Mouse (Mus musculus) macrophage (primary cell): ENCODE data around the gene Dnal4. TPM values are rescaled to one million over a fixed set of nuclear protein-coding genes. Genes with fewer than 3 reads are reported as not detected.

ENCODE experiments used
- H3K27ac ChIP-seq: fragments of 350-480 bp; formaldehyde crosslinking; 2 replicates; pipeline ENCODE4 v1.9.0; 2021
- H3K36me3 ChIP-seq: fragments of 350-480 bp; formaldehyde crosslinking; 2 replicates; pipeline ENCODE4 v1.9.0; 2021; ENCODE audit errors: inconsistent target
- H3K4me3 ChIP-seq: fragments of 350-480 bp; formaldehyde crosslinking; 2 replicates; pipeline ENCODE4 v1.9.0; 2021; ENCODE audit errors: inconsistent target
- H3K79me2 ChIP-seq: fragments of 350-480 bp; formaldehyde crosslinking; 2 replicates; pipeline ENCODE4 v1.9.0; 2021; ENCODE audit errors: inconsistent target
- WGBS: methylation state at CpG from one replicate; pipeline ENCODE4 v1.1.7; 2026; ENCODE audit warnings: inconsistent platforms; ENCODE audit not compliant: missing documents; 5-methylcytosine and 5-hydroxymethylcytosine counted together
- polyA plus RNA-seq: library from polyadenylated mRNA; stranded (reverse); fragments of 250-400 nt; gene quantifications from 3 replicates; pipeline ENCODE4 v1.2.4, GENCODE M21; 2018; ENCODE audit warnings: inconsistent platforms

The Dnal4 gene
- polyA plus RNA-seq, 1 experiment from 2014 or later, result 17.3 TPM

DNA sequence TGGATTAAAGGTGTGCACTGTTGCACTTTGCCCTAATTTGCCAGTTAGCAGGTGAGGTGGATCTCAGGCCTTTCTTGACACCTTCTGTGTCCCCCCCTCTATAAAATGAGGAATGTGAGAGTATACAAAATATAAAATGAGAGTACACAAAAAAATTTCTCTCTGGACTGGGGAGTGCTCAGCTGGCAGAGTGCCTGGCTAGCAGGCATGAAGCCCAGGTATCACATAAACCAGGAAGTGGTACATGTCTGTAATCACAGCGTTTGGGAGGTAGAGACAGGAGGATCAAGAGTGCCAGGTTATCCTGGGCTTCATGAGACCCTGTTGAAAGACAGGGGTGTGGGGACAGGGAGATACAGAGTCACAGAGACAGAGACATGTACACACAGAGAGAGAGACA, 29.4 kb upstream of the Dnal4 start:
- no peak overlapping the region for H3K27ac ChIP-seq
- H3K36me3 ChIP-seq, result no peaks in the 10 kb centered on the region
- 0% methylated on average over 1 of the region's 1 CpGs for WGBS
- H3K79me2 ChIP-seq, result no peaks in the 10 kb centered on the region
- H3K4me3 ChIP-seq, result no peak overlapping the region

DNA sequence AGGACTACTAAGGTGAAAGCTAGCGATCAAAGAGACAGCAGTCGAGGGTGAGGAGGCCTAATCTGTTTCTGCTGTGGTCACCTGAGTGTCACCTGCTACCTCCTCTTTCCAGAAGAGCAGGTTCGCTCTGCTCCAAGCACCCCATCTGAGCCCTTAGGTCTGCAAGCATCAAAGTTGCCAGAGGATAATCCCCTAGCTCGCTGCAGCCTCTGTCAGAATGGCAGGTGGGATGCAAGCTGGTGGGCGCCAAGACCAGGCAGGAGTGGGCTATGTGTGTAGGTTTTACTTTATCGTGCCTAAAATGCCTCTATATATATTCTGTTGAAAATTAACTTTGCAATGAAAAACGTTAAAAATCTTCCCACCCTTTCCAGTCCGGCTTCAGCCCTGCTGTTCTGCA, 27.6 kb upstream of the Dnal4 start:
- no peak overlapping the region for H3K27ac ChIP-seq
- no peaks in the 10 kb centered on the region for H3K36me3 ChIP-seq
- WGBS, result 49% methylated on average over 8 of the region's 8 CpGs
- H3K4me3 ChIP-seq, result no peak overlapping the region
- no peaks in the 10 kb centered on the region for H3K79me2 ChIP-seq

DNA sequence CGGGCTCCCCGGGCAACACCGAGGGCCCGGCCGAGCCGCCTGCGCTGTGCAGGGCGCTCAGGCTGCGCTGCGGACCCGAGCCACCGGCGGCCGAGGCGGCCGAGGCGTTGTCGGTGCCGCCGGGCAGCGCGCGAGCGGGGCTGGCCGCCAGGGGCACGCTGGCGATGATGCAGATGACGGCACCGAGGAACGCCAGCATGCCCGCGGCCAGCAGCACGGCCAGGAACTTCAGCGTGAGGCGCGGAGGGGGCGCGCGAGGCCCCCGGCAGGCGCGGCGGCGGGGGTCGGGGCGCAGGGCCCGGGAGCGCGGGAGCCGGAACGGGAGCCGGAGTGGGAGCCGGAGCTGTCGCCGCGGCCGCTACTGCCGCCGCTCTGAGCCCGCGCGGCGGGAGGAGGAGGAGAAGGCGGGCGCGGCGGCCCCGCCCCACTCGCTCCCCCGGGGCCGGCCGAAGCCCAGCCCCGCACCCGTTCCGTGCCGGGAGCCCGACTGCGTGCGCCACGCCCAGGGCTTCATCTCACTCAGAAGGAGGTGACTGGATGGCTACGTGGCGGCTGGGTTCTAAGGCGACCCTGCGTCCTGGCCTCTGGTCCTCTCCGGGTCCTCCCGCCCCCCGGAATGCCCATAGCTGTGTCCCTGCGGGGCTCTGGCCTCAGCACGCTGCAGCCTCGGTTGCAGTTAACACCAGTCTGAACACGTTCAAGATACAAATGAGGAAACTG, 26.9 kb upstream of the Dnal4 start, which contains the start of gene Nptxr:
Nptxr (minus strand) TSS at position 415 of the 720 bp plus-strand sequence.
- no peaks in the 10 kb centered on the region for H3K79me2 ChIP-seq
- WGBS, result 1% methylated on average over 83 of the region's 91 CpGs
- H3K36me3 ChIP-seq, result no peaks in the 10 kb centered on the region
- no peak within 1 kb of the TSS for H3K4me3 ChIP-seq
- no peak within 1 kb of the TSS for H3K27ac ChIP-seq

DNA sequence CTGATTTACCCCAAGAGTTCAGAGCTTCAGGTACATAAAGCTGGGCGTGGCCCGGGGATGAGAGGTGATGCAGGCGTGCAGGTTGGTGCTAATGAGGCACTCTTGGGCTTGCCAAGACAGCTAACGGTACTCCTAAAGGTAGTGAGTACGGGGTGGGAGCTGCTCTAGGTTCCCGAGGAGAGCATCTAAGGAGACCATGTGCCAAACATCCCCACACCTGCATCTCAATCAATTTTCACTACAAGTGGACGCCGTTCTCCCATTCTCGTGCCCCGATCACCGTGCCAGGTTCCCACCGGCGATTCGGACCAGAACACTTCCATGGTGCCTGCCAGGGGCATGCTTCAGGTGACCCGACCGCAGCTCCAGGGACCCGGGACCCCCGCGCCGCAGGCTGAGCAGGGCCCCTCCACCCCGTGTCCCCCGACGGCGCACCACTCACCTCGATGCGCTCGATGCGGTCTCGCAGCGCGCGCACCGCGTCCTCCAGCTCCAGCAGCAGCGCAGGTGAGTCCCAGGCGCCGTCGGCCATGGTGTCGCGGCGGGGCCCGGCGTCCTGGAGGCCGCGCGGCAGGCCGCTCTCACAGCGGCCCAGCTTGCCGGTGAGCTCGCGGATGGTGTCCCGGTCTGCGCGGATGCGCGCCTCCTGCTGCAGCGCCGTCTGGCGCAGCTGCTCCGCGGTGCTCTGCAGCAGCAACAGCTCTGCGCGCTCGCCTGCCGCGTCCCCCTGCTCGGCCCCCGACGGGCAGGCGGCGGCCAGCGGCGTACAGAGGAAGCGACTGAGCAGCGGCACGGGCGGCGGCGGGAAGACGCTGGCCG, 26.1 kb upstream of the Dnal4 start:
- Histone ChIP-seq H3K4me3 (no peak overlapping the region), H3K36me3 (no peaks in the 10 kb centered on the region), H3K79me2 (no peaks in the 10 kb centered on the region), H3K27ac (no peak overlapping the region)
- WGBS, result 7% methylated on average over 77 of the region's 81 CpGs

DNA sequence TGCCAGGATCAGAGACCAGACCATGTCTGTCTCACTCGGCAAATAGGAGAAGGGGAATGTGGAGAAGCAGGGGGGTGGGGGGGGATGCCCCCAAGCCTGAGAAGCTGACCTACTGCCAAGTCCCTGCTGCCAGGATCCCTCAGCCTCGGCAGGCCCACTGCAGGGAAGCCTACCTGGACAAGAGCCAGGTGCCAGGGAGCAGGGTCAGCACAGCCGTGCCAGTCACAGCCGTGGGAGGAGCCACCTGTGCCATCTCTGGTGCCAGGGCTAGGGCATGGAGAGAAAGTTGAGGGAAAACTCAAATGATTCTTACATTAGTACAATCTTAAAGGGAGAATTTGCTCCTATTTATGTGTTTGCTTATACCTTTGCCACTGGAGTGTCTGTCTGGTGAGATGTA, 24.7 kb upstream of the Dnal4 start:
- 77% methylated on average over 4 of the region's 4 CpGs for WGBS
- Histone ChIP-seq H3K36me3 (no peaks in the 10 kb centered on the region), H3K79me2 (no peaks in the 10 kb centered on the region), H3K4me3 (no peak overlapping the region), H3K27ac (no peak overlapping the region)

DNA sequence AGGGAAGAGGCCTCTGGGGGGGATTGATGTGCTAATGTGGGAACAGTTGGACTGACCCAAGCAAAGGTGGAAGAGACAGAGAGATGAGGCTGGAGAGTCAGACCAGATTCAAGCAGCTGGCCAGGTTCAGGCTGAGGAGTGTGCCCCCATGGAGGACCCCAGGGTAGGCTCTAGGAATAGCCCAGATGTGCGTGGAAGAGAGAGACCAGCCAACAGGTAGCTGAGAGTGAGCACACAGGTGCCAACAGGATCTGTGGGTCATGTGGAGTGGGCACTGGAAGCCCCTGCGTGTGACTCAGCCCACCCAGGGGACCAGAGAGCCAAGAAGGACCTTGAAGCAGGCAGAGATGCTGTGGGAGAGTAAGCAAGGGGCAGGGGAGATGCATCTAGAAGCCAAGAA, 24.0 kb upstream of the Dnal4 start:
- no peak overlapping the region for H3K27ac ChIP-seq
- 90% methylated on average over 2 of the region's 2 CpGs for WGBS

DNA sequence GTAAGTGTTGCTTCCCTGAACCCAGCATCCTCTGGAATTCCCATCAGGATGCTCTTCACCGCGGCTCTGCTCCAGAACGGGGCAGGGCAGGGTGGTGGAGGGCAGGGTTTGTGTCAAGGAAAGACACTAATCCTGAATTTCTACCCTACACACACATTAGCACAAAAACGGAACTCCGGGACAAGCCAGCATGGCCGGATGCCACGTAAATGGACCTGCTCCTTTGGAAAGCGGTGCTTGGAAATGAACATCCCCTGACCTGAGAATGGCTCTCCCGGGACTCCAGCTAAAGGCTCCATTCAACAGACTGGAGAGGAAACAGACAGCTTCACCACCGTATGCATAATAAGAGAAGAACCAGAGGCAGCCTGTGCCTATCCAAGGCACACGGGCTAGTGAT, 23.1 kb upstream of the Dnal4 start:
- Histone ChIP-seq H3K4me3 (no peak overlapping the region), H3K36me3 (no peaks in the 10 kb centered on the region), H3K27ac (no peak overlapping the region), H3K79me2 (no peaks in the 10 kb centered on the region)
- WGBS, result 77% methylated on average over 11 of the region's 11 CpGs

More for the DNA sequence above, 24.0 kb upstream of the Dnal4 start:
- Histone ChIP-seq H3K4me3 (no peak overlapping the region), H3K79me2 (no peaks in the 10 kb centered on the region), H3K36me3 (no peaks in the 10 kb centered on the region)

DNA sequence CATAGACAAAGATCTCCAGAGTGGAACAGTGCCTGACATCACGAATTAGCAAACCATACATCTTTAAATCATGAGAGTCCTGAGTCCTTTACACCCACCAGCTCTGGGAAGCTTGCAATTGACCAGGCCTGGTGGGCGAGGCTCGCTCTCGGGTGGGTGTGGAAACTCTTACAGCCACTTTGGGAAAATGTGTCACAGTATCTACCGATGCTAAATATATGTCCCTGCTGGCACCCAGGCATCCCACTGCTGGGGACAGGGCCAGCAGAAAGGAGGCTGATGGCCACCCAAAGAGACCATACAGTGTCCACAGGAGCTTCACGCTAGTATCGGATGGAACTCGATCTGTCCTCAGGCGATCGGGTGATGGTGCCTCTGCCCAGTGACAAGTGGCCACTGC, 20.9 kb upstream of the Dnal4 start:
- H3K27ac ChIP-seq, result no peak overlapping the region
- H3K79me2 ChIP-seq, result no peaks in the 10 kb centered on the region
- 93% methylated on average over 10 of the region's 10 CpGs for WGBS
- no peak overlapping the region for H3K4me3 ChIP-seq
- no peaks in the 10 kb centered on the region for H3K36me3 ChIP-seq

DNA sequence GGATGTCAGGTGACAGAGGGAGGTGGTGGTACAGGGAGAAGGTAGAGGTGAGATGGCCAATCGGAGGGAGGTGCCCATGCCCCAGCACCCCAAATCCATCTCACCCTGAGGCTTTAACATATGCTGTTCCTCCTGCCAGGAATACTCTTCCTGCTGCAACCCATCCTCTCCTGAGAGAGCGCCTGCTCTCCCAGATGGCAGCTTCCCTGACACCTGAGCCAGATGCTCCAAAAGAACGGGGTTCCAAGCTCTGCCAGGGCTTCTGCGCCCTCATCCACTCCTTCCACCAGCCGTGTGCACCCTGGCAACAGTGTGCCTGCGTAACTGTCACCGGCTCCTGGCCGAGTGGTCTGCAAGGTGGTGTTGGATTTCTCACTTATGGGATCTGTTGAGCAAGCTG, 20.0 kb upstream of the Dnal4 start:
- WGBS, result 85% methylated on average over 8 of the region's 8 CpGs
- Histone ChIP-seq H3K79me2 (no peaks in the 10 kb centered on the region), H3K4me3 (no peak overlapping the region), H3K36me3 (no peaks in the 10 kb centered on the region), H3K27ac (no peak overlapping the region)

DNA sequence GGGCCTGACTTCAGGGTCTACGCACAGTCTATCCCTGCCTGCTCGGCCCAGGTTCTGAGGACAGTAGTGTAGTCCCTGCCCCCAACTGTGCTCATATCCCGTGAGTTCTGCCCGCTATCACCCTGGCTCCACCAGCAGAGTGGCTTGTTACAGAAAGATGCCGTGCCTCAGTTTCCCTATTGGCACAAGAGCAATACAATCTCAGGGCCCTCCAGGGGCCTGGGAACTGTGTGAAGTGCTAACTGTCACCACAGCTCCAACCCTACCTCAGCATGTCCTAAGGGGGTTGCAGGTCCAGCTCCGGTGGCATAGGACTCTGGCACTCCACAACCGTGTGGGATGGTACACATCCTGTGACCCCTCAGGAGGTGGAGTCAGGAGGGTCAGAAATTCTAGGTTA, 19.4 kb upstream of the Dnal4 start:
- H3K79me2 ChIP-seq, result no peaks in the 10 kb centered on the region
- 93% methylated on average over 7 of the region's 7 CpGs for WGBS
- H3K4me3 ChIP-seq, result no peak overlapping the region
- no peaks in the 10 kb centered on the region for H3K36me3 ChIP-seq
- H3K27ac ChIP-seq, result no peak overlapping the region

DNA sequence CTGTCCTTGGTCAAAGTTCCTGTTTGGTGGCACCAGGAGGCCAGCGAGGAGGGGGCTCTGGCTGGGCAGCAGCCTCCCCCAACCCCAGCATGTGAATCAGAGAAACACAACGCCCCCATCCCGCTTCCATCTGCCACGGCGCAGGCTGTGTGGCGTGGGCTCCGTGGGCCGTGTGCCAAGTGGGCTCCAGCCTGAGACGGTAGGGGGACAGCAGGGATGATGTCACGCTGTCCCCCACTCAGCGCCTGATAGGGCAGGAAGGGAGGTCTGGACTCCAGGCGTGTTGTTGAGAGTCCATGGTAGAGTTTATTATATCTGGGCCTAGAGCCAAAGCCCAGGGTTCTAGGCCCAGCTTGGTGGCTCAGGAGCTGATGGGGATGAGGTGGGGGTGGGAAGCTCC, 18.6 kb upstream of the Dnal4 start:
- no peaks in the 10 kb centered on the region for H3K79me2 ChIP-seq
- H3K36me3 ChIP-seq, result no peaks in the 10 kb centered on the region
- 87% methylated on average over 12 of the region's 12 CpGs for WGBS
- no peak overlapping the region for H3K27ac ChIP-seq
- H3K4me3 ChIP-seq, result no peak overlapping the region

DNA sequence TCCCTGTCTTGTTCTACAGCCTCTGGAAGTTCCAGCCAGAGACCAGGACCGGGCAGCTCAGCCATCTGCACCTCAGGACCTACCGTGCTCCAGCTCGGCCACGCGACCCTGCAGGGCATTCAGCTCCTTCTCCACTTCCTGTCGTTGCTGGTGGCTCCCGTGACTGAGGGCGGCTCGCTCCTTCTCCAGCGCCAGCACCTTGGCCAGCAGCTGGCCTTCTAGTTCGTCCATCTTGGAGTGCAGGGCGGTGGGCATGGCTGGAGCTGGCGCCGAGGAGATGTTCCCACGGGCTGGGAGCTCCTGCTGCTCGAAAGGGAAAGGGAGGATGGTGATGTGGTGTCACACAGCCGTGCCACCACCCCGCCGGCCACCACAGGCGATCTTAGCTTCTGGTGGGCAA, 16.5 kb upstream of the Dnal4 start:
- WGBS, result 24% methylated on average over 20 of the region's 20 CpGs
- Histone ChIP-seq H3K4me3 (no peak overlapping the region), H3K27ac (no peak overlapping the region), H3K79me2 (no peaks in the 10 kb centered on the region), H3K36me3 (no peaks in the 10 kb centered on the region)

DNA sequence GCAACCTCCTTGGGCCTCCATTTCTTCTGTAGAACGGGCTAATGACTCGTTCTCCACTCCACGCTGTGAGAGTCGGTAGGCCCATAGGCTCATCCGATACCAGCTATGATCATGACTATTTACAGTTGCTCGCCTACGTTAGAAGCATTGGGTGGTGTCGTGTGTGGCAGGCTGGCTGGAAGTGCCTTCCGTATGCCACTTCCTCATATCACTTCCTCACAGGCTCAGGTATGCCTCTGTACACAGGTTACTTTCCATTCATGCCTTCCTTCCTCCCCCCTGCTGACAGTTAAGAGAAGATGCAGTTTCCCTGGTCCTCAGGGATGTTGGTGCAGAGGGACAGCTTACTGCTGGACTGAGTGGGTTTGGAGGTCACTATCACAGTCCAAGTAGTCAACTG, 15.4 kb upstream of the Dnal4 start:
- 62% methylated on average over 9 of the region's 9 CpGs for WGBS
- Histone ChIP-seq H3K27ac (no peak overlapping the region), H3K36me3 (no peaks in the 10 kb centered on the region), H3K4me3 (no peak overlapping the region), H3K79me2 (no peaks in the 10 kb centered on the region)

DNA sequence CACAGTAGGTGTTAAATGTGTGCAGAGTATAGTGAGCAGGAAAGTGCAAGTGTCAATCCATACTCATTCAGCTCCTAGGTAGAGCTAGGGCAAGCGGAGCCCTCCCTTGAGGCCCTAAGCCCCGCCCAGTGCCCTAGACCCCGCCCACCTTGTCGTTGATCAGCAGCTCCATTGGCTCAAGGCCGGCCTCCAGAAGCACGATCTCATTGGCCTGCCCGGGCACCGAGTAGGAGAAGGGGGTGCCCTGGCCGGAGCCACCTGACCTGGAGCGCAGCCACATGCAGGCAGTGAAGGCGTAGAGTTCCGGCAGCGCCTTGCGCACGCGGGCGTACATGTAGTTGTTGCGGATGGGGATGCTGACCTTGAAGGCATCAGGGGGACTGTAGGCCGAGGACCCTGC, 14.8 kb upstream of the Dnal4 start:
- Histone ChIP-seq H3K36me3 (no peaks in the 10 kb centered on the region), H3K27ac (no peak overlapping the region), H3K4me3 (no peak overlapping the region), H3K79me2 (no peaks in the 10 kb centered on the region)
- 49% methylated on average over 18 of the region's 19 CpGs for WGBS

DNA sequence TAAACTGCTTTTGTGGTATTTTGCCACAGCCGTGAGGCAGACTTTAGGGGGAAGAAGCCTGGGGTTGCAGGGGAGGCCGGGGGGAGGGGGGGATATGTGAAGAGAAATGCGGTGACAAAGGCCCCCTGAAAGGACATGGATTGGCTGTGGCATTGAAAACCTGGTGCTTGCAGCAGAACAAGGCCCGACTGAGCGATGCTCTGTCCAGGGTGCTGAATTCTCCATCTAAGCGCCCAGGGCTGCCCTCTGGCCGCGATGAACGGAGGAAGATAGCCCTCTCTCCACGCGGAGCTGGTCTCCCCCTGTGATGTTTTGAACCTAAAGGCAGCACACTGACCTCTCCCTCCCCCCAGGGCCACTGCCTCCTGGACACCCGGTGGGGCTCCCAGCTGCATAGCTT, 13.9 kb upstream of the Dnal4 start:
- Histone ChIP-seq H3K36me3 (no peaks in the 10 kb centered on the region), H3K27ac (no peak overlapping the region), H3K79me2 (no peaks in the 10 kb centered on the region), H3K4me3 (no peak overlapping the region)
- under 1% methylated on average over 11 of the region's 12 CpGs for WGBS
